Mouse (Mus musculus): ENCODE results near the gene Ntm.

Gene Ntm

GRCm38 (mm10) chr9:29578226-29578625 lies 384.7 kb downstream of the Ntm start:
- no peak for DNase-seq (ENCODE audit: low spot score)

GRCm38 (mm10) chr9:29576051-29576533 lies 386.8 kb downstream of the Ntm start:
- no peak for DNase-seq (ENCODE audit: low spot score)

- DNase-seq (ENCODE audit: low spot score): no peak
Measured at GRCm38 (mm10) chr9:29574548-29574947, 388.4 kb downstream of the Ntm start.

GRCm38 (mm10) chr9:29568571-29568970 lies 394.4 kb downstream of the Ntm start:
- DNase-seq (ENCODE audit: low spot score): no peak

- no peak for DNase-seq (ENCODE audit: low spot score)
Measured at GRCm38 (mm10) chr9:29562419-29563071, 400.4 kb downstream of the Ntm start.

GRCm38 (mm10) chr9:29558915-29559314 lies 404.0 kb downstream of the Ntm start:
- no peak for DNase-seq (ENCODE audit: low spot score)

GRCm38 (mm10) chr9:29550582-29550981 lies 412.4 kb downstream of the Ntm start:
- DNase-seq (ENCODE audit: low spot score): no peak

- DNase-seq (ENCODE audit: low spot score): no peak
Measured at GRCm38 (mm10) chr9:29550107-29550506, 412.8 kb downstream of the Ntm start.

GRCm38 (mm10) chr9:29536415-29536814 lies 426.5 kb downstream of the Ntm start:
- no peak for DNase-seq (ENCODE audit: low spot score)

- no peak for DNase-seq (ENCODE audit: low spot score)
Measured at GRCm38 (mm10) chr9:29534773-29535172, 428.2 kb downstream of the Ntm start.

GRCm38 (mm10) chr9:29534304-29534703 lies 428.6 kb downstream of the Ntm start:
- no peak for DNase-seq (ENCODE audit: low spot score)

GRCm38 (mm10) chr9:29533556-29533955 lies 429.4 kb downstream of the Ntm start:
- no peak for DNase-seq (ENCODE audit: low spot score)

- DNase-seq (ENCODE audit: low spot score): no peak
Measured at GRCm38 (mm10) chr9:29531147-29531917, 431.6 kb downstream of the Ntm start.

- no peak for DNase-seq (ENCODE audit: low spot score)
Measured at GRCm38 (mm10) chr9:29524109-29524508, 438.8 kb downstream of the Ntm start.

- DNase-seq (ENCODE audit: low spot score): no peak
Measured at GRCm38 (mm10) chr9:29523221-29523620, 439.7 kb downstream of the Ntm start.

GRCm38 (mm10) chr9:29519181-29519580 lies 443.8 kb downstream of the Ntm start:
- DNase-seq (ENCODE audit: low spot score): no peak

GRCm38 (mm10) chr9:29516688-29517087 lies 446.3 kb downstream of the Ntm start:
- DNase-seq (ENCODE audit: low spot score): no peak

- DNase-seq (ENCODE audit: low spot score): no peak
Measured at GRCm38 (mm10) chr9:29514588-29515356, 448.2 kb downstream of the Ntm start.

- DNase-seq (ENCODE audit: low spot score): no peak
Measured at GRCm38 (mm10) chr9:29496002-29496401, 466.9 kb downstream of the Ntm start.

- DNase-seq (ENCODE audit: low spot score): no peak
Measured at GRCm38 (mm10) chr9:29482272-29482671, 480.7 kb downstream of the Ntm start.

- DNase-seq (ENCODE audit: low spot score): no peak
Measured at GRCm38 (mm10) chr9:29479051-29479450, 483.9 kb downstream of the Ntm start.

- DNase-seq (ENCODE audit: low spot score): no peak
Measured at GRCm38 (mm10) chr9:29477219-29477618, 485.7 kb downstream of the Ntm start.

GRCm38 (mm10) chr9:29473418-29473817 lies 489.5 kb downstream of the Ntm start:
- DNase-seq (ENCODE audit: low spot score): no peak

Data from ovary, postnatal 36 days (tissue).